Comparison of ENCODE assay signal across 8 mouse cellular contexts in genomic region chr2:18392331-18393021, GRCm38 (mm10). TPM values are rescaled to one million over a fixed set of nuclear protein-coding genes. Genes with fewer than 3 reads are reported as not detected.
A peak's percentile ranks its signal among the peaks of the same experiment; 100 is the strongest.
DNase-seq lines count a peak whose midpoint lies in the region; ATAC-seq lines count a peak whose summit lies in the region.

Gene Dnajc1, minus strand, starts transcription at chr2:18392830.

- H3K27ac ChIP-seq in heart, embryonic 14.5 days (replicated peaks in 1 of 2; ENCODE audit: control insufficient read depth in 1 of 2, insufficient read depth in 1 of 2, low read depth in 2 of 2, low read length in 2 of 2): peak within 1 kb of the TSS; percentile 89 to 95
- H3K27ac ChIP-seq in liver, embryonic 13.5 days: peak within 1 kb of the TSS; percentile 88
- peak within 1 kb of the TSS; percentile 99 for H3K27ac ChIP-seq in stomach, embryonic 16.5 days (ENCODE audit: low read length)

- H3K9ac ChIP-seq in heart, embryonic 14.5 days (ENCODE audit: low read length): peak within 1 kb of the TSS; percentile 84
- H3K9ac ChIP-seq in liver, embryonic 13.5 days: peak within 1 kb of the TSS; percentile 88
- peak within 1 kb of the TSS; percentile 95 for H3K9ac ChIP-seq in stomach, embryonic 16.5 days (ENCODE audit: low read length)

- H3K4me1 ChIP-seq in heart, embryonic 14.5 days (ENCODE audit: control insufficient read depth in 2 of 2, insufficient read depth in 2 of 2, low read length in 2 of 2): peaks cover 0 to 9% of the 10 kb centered on the region in 2 experiments; a peak in 2 of 4 replicates
- peaks cover 21% of the 10 kb centered on the region for H3K4me1 ChIP-seq in liver, embryonic 13.5 days (replicated peaks)
- peaks cover 8% of the 10 kb centered on the region for H3K4me1 ChIP-seq in stomach, embryonic 16.5 days (ENCODE audit: control insufficient read depth, insufficient read depth, low read length)

- DNase-seq in c-Kit-negative CD71-positive TER-119-positive erythroid progenitor cells, embryonic 14.5 days (ENCODE audit: low read depth, low spot score): peak; percentile 86
- peak; percentile 82 for DNase-seq in fibroblast of lung, adult 2 months (ENCODE audit: low read depth)
- DNase-seq in kidney, postnatal 14 days: peak; percentile 95
- peak; percentile 79 for DNase-seq in liver, embryonic 13.5 days
- DNase-seq in neural tube, embryonic 10.5 days (ENCODE audit: extremely low spot score, low spot score): peak; percentile 99

- no peaks in the 10 kb centered on the region for H3K27me3 ChIP-seq in heart, embryonic 14.5 days (ENCODE audit: control insufficient read depth, insufficient read depth, low read length)
- H3K27me3 ChIP-seq in liver, embryonic 13.5 days: 0 out of 2 replicates have a peak, but pooled peaks cover 3% of the 10 kb centered on the region
- no peaks in the 10 kb centered on the region for H3K27me3 ChIP-seq in stomach, embryonic 16.5 days (ENCODE audit: control insufficient read depth, insufficient read depth, low read length)

- 0 out of 2 replicates have a peak, but pooled peaks cover 3% of the 10 kb centered on the region for H3K36me3 ChIP-seq in heart, embryonic 14.5 days (ENCODE audit: control insufficient read depth, insufficient read depth, low read length)
- H3K36me3 ChIP-seq in liver, embryonic 13.5 days: no peaks in the 10 kb centered on the region
- no peaks in the 10 kb centered on the region for H3K36me3 ChIP-seq in stomach, embryonic 16.5 days (ENCODE audit: control insufficient read depth, insufficient read depth, low read length)

- WGBS in heart, embryonic 14.5 days: under 1% methylated on average over 64 of the region's 69 CpGs
- WGBS in liver, embryonic 13.5 days (ENCODE audit: insufficient replicate concordance): under 1% methylated on average over 67 of the region's 69 CpGs
- under 1% methylated on average over 69 of the region's 69 CpGs for WGBS in stomach, embryonic 16.5 days

- no peaks in the 10 kb centered on the region for H3K9me3 ChIP-seq in heart, embryonic 14.5 days (ENCODE audit: control insufficient read depth, low read length)
- no peaks in the 10 kb centered on the region for H3K9me3 ChIP-seq in liver, embryonic 13.5 days (replicated peaks)
- H3K9me3 ChIP-seq in stomach, embryonic 16.5 days (replicated peaks; ENCODE audit: control insufficient read depth, low read length): no peaks in the 10 kb centered on the region

- H3K4me3 ChIP-seq in heart, embryonic 14.5 days (ENCODE audit: control insufficient read depth in 1 of 2, insufficient read depth in 1 of 2, low read depth in 1 of 2, low read length in 2 of 2): peak within 1 kb of the TSS; percentile 68 to 86
- H3K4me3 ChIP-seq in liver, embryonic 13.5 days (replicated peaks): peak within 1 kb of the TSS; percentile 87
- peak within 1 kb of the TSS; percentile 98 for H3K4me3 ChIP-seq in stomach, embryonic 16.5 days (replicated peaks; ENCODE audit: low read length)

- peak within 1 kb of the TSS; percentile 70 for H3K4me2 ChIP-seq in heart, embryonic 14.5 days (ENCODE audit: low read length)
- peak within 1 kb of the TSS; percentile 84 for H3K4me2 ChIP-seq in liver, embryonic 13.5 days
- peak within 1 kb of the TSS; percentile 90 for H3K4me2 ChIP-seq in stomach, embryonic 16.5 days (ENCODE audit: low read depth, low read length)

- ATAC-seq in CD4-positive, CD25-positive, alpha-beta regulatory T cell, adult 4 months: peak; percentile 96
- ATAC-seq in heart, embryonic 14.5 days (ENCODE audit: insufficient number of reproducible peaks, insufficient read depth, low FRiP score, low read depth): peak; percentile 100
- ATAC-seq in liver, embryonic 13.5 days (ENCODE audit: low read depth): peak; percentile 99
- peak; percentile 100 for ATAC-seq in stomach, embryonic 16.5 days (ENCODE audit: insufficient read depth, low FRiP score)

RNA-seq across cellular contexts. Expression of gene Dnajc1, which starts in this region (rescaled TPM):
- 10 to 100 TPM; 15.8 to 25.1 TPM for polyA plus RNA-seq in CD4-positive, CD25-positive, alpha-beta regulatory T cell, adult 4 months (2017; shearing (Covaris generic))
- polyA plus RNA-seq in heart, embryonic 14.5 days (2014; fragmentation: Nextera tagmentation; extraction: Ambion mirVana): 21.3 and 25.0 TPM in 2 replicates
- polyA plus RNA-seq in liver, embryonic 13.5 days (2015; fragmentation: Nextera tagmentation; extraction: Ambion mirVana): 10.4 and 12.6 TPM in 2 replicates
- polyA plus RNA-seq in stomach, embryonic 16.5 days (2015; fragmentation: Nextera tagmentation; extraction: Ambion mirVana): 33.7 and 40.4 TPM in 2 replicates

Comparison
In these comparisons a context has a peak if more than half of its experiments do, and no peak if none do; other contexts are left out.
1. Peak in every context shown above with its lines: DNase-seq, ATAC-seq, H3K4me3 ChIP-seq and H3K27ac ChIP-seq.